Mouse (Mus musculus): ENCODE measurements around the gene Dab1. TPM values are rescaled to one million over a fixed set of nuclear protein-coding genes. Genes with fewer than 3 reads are reported as not detected.

The Dab1 gene
- total and polyA plus RNA-seq, 3 experiments, result not detected

- no peak for TF ChIP-seq POLR2A (IDR thresholded peaks at IDR 0.05; ENCODE audit: control insufficient read depth in 1 of 2, insufficient read depth in 1 of 2, low read depth in 1 of 2, low read length in 2 of 2, poor library complexity in 1 of 2)
- no peak for TF ChIP-seq JUND (IDR thresholded peaks at IDR 0.05; ENCODE audit: low read depth, low read length)
- TF ChIP-seq POLR2AphosphoS2 (IDR thresholded peaks at IDR 0.05; ENCODE audit: low read length), result no peak
- TF ChIP-seq TCF12 (IDR thresholded peaks at IDR 0.05; ENCODE audit: low read depth, low read length), result no peak
- TF ChIP-seq HCFC1 (IDR thresholded peaks at IDR 0.05; ENCODE audit: low read depth, low read length), result no peak
- no peak for TF ChIP-seq BHLHE40 (IDR thresholded peaks at IDR 0.05; ENCODE audit: borderline replicate concordance, low read depth, low read length)
- no peak for TF ChIP-seq CHD2 (IDR thresholded peaks at IDR 0.05; ENCODE audit: low read length)
- no peak for TF ChIP-seq UBTF (IDR thresholded peaks at IDR 0.05; ENCODE audit: borderline replicate concordance, insufficient read depth, low read depth, low read length)
- no peak for DNase-seq (ENCODE audit: low read depth, low spot score)
Measured at GRCm38 (mm10) chr4:103706501-103706900, 87.3 kb downstream of the Dab1 start.

GRCm38 (mm10) chr4:103707140-103707539 lies 88.0 kb downstream of the Dab1 start:
- no peak overlapping the region for H3K9ac ChIP-seq (ENCODE audit: control insufficient read depth, low read depth, low read length, poor library complexity, severe bottlenecking)
- H3K27me3 ChIP-seq (ENCODE audit: control insufficient read depth in 1 of 2, insufficient read depth in 2 of 2, low read length in 2 of 2), result no peaks in the 10 kb centered on the region
- no peaks in the 10 kb centered on the region for H3K79me2 ChIP-seq (ENCODE audit: control insufficient read depth, insufficient read depth, low read length, poor library complexity)
- TF ChIP-seq MAFK (IDR thresholded peaks at IDR 0.05; ENCODE audit: borderline replicate concordance, low read depth, low read length) (no peak), USF2 (IDR thresholded peaks at IDR 0.05; ENCODE audit: borderline replicate concordance in 1 of 2, insufficient read depth in 1 of 2, low read depth in 1 of 2, low read length in 2 of 2) (no peak), ELF1 (IDR thresholded peaks at IDR 0.05; ENCODE audit: low read depth, low read length) (no peak), MAX (IDR thresholded peaks at IDR 0.05; ENCODE audit: low read length) (no peak), ZKSCAN1 (IDR thresholded peaks at IDR 0.05; ENCODE audit: low read depth, low read length) (no peak), POLR2A (IDR thresholded peaks at IDR 0.05; ENCODE audit: control insufficient read depth in 1 of 2, insufficient read depth in 1 of 2, low read depth in 1 of 2, low read length in 2 of 2, poor library complexity in 1 of 2) (no peak)
- no peak overlapping the region for H3K4me3 ChIP-seq (ENCODE audit: control insufficient read depth in 1 of 2, insufficient read depth in 1 of 2, low read depth in 2 of 2, low read length in 2 of 2)
- no peak for DNase-seq (ENCODE audit: low read depth, low spot score)
- H3K4me1 ChIP-seq (ENCODE audit: control insufficient read depth in 1 of 2, insufficient read depth in 2 of 2, low read length in 2 of 2), result no peaks in the 10 kb centered on the region
- H3K36me3 ChIP-seq (ENCODE audit: control insufficient read depth in 1 of 2, insufficient read depth in 2 of 2, low read length in 2 of 2), result no peaks in the 10 kb centered on the region
- H3K9me3 ChIP-seq (replicated peaks; ENCODE audit: insufficient read depth, low read length), result no peaks in the 10 kb centered on the region
- H3K27ac ChIP-seq (ENCODE audit: control insufficient read depth, low read depth, low read length), result no peak overlapping the region

More at GRCm38 (mm10) chr4:103706501-103706900, 87.3 kb downstream of the Dab1 start:
- Histone ChIP-seq H3K36me3 (ENCODE audit: control insufficient read depth in 1 of 2, insufficient read depth in 2 of 2, low read length in 2 of 2) (no peaks in the 10 kb centered on the region), H3K27me3 (ENCODE audit: control insufficient read depth in 1 of 2, insufficient read depth in 2 of 2, low read length in 2 of 2) (no peaks in the 10 kb centered on the region), H3K4me3 (ENCODE audit: control insufficient read depth in 1 of 2, insufficient read depth in 1 of 2, low read depth in 2 of 2, low read length in 2 of 2) (no peak overlapping the region), H3K27ac (ENCODE audit: control insufficient read depth, low read depth, low read length) (no peak overlapping the region), H3K9ac (ENCODE audit: control insufficient read depth, low read depth, low read length, poor library complexity, severe bottlenecking) (no peak overlapping the region), H3K9me3 (replicated peaks; ENCODE audit: insufficient read depth, low read length) (no peaks in the 10 kb centered on the region), H3K4me1 (ENCODE audit: control insufficient read depth in 1 of 2, insufficient read depth in 2 of 2, low read length in 2 of 2) (no peaks in the 10 kb centered on the region), H3K79me2 (ENCODE audit: control insufficient read depth, insufficient read depth, low read length, poor library complexity) (no peaks in the 10 kb centered on the region)

DNA sequence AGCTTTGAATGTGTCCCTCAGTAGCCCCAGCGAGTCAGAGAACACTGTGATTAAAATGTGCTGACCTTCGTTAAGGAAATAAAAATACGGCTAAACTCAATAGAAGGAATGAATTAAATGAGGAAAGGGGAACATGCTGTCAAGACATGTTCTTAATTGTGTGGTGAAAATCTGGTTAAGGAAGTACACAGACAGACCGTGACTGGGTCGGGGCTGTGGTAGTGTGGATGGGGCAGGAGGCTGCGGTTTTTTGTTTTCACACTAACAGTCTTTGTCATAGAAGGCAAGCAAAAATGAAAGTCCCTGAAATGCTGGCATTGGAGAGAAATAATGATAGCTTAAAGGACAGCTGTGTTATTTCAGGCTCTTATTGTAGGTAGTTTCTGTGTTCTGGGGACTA lies 92.2 kb downstream of the Dab1 start:
- H3K79me2 ChIP-seq (ENCODE audit: control insufficient read depth, insufficient read depth, low read length, poor library complexity), result no peaks in the 10 kb centered on the region
- H3K9me3 ChIP-seq (replicated peaks; ENCODE audit: insufficient read depth, low read length), result no peaks in the 10 kb centered on the region
- H3K9ac ChIP-seq (ENCODE audit: control insufficient read depth, low read depth, low read length, poor library complexity, severe bottlenecking), result no peak overlapping the region
- H3K27ac ChIP-seq (ENCODE audit: control insufficient read depth, low read depth, low read length), result no peak overlapping the region
- TF ChIP-seq MEF2A (IDR thresholded peaks at IDR 0.05; ENCODE audit: extremely low read depth, insufficient replicate concordance, low read depth, low read length, poor library complexity, severe bottlenecking), result no peak
- TF ChIP-seq POLR2AphosphoS2 (IDR thresholded peaks at IDR 0.05; ENCODE audit: low read length), result no peak
- TF ChIP-seq NELFE (IDR thresholded peaks at IDR 0.05; ENCODE audit: low read depth, low read length), result no peak
- TF ChIP-seq TAL1 (IDR thresholded peaks at IDR 0.05; ENCODE audit: low read length), result no peak
- H3K4me1 ChIP-seq (ENCODE audit: control insufficient read depth in 1 of 2, insufficient read depth in 2 of 2, low read length in 2 of 2), result no peaks in the 10 kb centered on the region
- H3K27me3 ChIP-seq (ENCODE audit: control insufficient read depth in 1 of 2, insufficient read depth in 2 of 2, low read length in 2 of 2), result no peaks in the 10 kb centered on the region
- H3K4me3 ChIP-seq (ENCODE audit: control insufficient read depth in 1 of 2, insufficient read depth in 1 of 2, low read depth in 2 of 2, low read length in 2 of 2), result no peak overlapping the region
- no peaks in the 10 kb centered on the region for H3K36me3 ChIP-seq (ENCODE audit: control insufficient read depth in 1 of 2, insufficient read depth in 2 of 2, low read length in 2 of 2)
- DNase-seq (ENCODE audit: low read depth, low spot score), result no peak

Measured in MEL (cell line).